ENCODE assay signal across 8 mouse cellular contexts in genomic region chrY:74732116-74732515, GRCm38 (mm10).
DNase-seq lines count a peak whose midpoint lies in the region.
"Not testable (repeated sequence)": the region's sequence is repeated elsewhere in the genome, so short reads cannot be mapped to it uniquely, and the experiment has no call there.

No protein-coding gene starts in this region.

- intact Hi-C loops in heart, postnatal 10 days (cut with DNase I) = not testable (repeated sequence)

- peak; percentile 0 for DNase-seq in adrenal gland, postnatal 10 days
- peak; percentile 1 to 2 for DNase-seq in frontal cortex, postnatal 14 days (ENCODE audit: low spot score in 2 of 2)
- DNase-seq in heart, postnatal 10 days = peak; percentile 16 to 49
- peak; percentile 5 for DNase-seq in kidney, postnatal 14 days
- DNase-seq in left cerebral cortex, adult 11 months (ENCODE audit: low spot score) = peak; percentile 30
- peak; percentile 24 for DNase-seq in lung, postnatal 36 days
- DNase-seq in spleen, postnatal 36 days (ENCODE audit: low spot score in 2 of 2) = peak; percentile 22 to 48
- peak; percentile 4 for DNase-seq in urinary bladder, postnatal 25 days (ENCODE audit: low spot score)

Comparison
In these comparisons a context has a peak if more than half of its experiments do, and no peak if none do; other contexts are left out.
1. Peak in every context shown above with its lines: DNase-seq.